Mouse (Mus musculus): ENCODE results near the gene Hand2. TPM values are rescaled to one million over a fixed set of nuclear protein-coding genes. Genes with fewer than 3 reads are reported as not detected.

The Hand2 gene
- total RNA-seq, 2 experiments from 2014 or later = not detected

Other genes with a start within 250 kb of the Hand2 start
- gene Scrg1, start 134.9 kb downstream of the Hand2 start, total RNA-seq (2015) = 16.7 and 27.0 TPM in 2 replicates
- gene Scrg1, start 134.9 kb downstream of the Hand2 start, total RNA-seq (2017) = 2.2 and 10.8 TPM in 2 replicates
- gene Sap30, start 166.9 kb downstream of the Hand2 start, total RNA-seq (2015) = 85.2 and 101 TPM in 2 replicates
- gene Sap30, start 166.9 kb downstream of the Hand2 start, total RNA-seq (2017) = 144 and 145 TPM in 2 replicates
- 624 and 684 TPM in 2 replicates for gene Hmgb2, start 190.9 kb downstream of the Hand2 start, total RNA-seq (2015)
- gene Hmgb2, start 190.9 kb downstream of the Hand2 start, total RNA-seq (2017) = 745 and 753 TPM in 2 replicates

Measured in megakaryocyte, adult 5-6 weeks (primary cell).